Comparison of ENCODE assay signal across 1 mouse cellular context in genomic region chr8:4297822-4298221, GRCm38 (mm10).
A peak's percentile ranks its signal among the peaks of the same experiment; 100 is the strongest.
TF ChIP-seq lines count a peak whose summit lies in the region.

No protein-coding gene starts in this region.

TF ChIP-seq in MEL, 35 proteins besides CTCF, POLR2A, EP300 and RAD21 (continued from another document):
- 0 out of 2 replicates have a peak, but pooled peaks have one; percentile 43 for TF ChIP-seq ETS1 (IDR thresholded peaks at IDR 0.05; ENCODE audit: low read depth, low read length)
- peak; percentile 57 for TF ChIP-seq SIN3A (IDR thresholded peaks at IDR 0.05; ENCODE audit: low read length)
- no peak for TF ChIP-seq HCFC1 (IDR thresholded peaks at IDR 0.05; ENCODE audit: low read depth, low read length)
TF ChIP-seq in MEL: peak in this region for 6.
